ENCODE assay signal across 2 mouse cellular contexts in genomic region chr8:72683572-72684099, GRCm38 (mm10). TPM values are rescaled to one million over a fixed set of nuclear protein-coding genes. Genes with fewer than 3 reads are reported as not detected.
"Had no signal": no experiment of that assay in that cellular context is flagged by ENCODE, and none has a peak within 500 bp of the region (broad histone marks: within the 10 kb centered on the region; RNA-seq: fewer than 3 reads in every experiment).

No protein-coding gene starts in this region.

RNA-seq across cellular contexts. Expression of gene Nwd1, which starts 37.1 kb away (rescaled TPM):
- total RNA-seq: monocyte, adult 5-6 weeks had no signal
- polyA plus RNA-seq: lung, embryonic 14.5 days had no signal
